Mouse (Mus musculus) right cerebral cortex, postnatal 10 days (tissue): ENCODE results near the gene Ank3.

Source experiments
- DNase-seq, 2 experiments: peaks; one replicate each; pipeline ENCODE4 v3.0.0; 2021; ENCODE audit warnings: low spot score in 2 of 2

The Ank3 gene

GRCm38 (mm10) chr10:70057064-70057463 is 658.5 kb downstream of the Ank3 start:
- no peak for DNase-seq

- DNase-seq = peak; percentile 57 to 64
Measured at GRCm38 (mm10) chr10:70060021-70060688, 661.6 kb downstream of the Ank3 start.

DNA sequence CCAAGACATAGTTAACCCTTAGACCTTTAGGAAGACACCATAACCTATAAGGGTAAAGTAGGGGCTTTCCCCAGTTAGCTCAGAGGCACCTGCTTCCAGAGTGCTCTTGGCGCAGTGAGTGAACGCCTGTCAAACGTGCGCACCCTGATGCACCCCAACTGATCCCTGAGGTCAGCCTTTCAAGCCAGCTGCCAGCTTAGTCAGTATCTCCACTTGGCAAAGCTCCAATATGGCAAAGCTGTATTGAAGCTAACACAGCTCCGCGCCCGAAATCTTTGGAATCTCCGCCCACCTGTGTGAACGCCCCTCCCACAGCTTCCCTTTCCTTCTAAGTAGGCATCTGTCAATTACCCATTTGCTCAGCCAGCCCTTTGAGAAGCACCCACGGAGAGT is 662.1 kb downstream of the Ank3 start:
- peak; percentile 38 to 40 for DNase-seq

DNA sequence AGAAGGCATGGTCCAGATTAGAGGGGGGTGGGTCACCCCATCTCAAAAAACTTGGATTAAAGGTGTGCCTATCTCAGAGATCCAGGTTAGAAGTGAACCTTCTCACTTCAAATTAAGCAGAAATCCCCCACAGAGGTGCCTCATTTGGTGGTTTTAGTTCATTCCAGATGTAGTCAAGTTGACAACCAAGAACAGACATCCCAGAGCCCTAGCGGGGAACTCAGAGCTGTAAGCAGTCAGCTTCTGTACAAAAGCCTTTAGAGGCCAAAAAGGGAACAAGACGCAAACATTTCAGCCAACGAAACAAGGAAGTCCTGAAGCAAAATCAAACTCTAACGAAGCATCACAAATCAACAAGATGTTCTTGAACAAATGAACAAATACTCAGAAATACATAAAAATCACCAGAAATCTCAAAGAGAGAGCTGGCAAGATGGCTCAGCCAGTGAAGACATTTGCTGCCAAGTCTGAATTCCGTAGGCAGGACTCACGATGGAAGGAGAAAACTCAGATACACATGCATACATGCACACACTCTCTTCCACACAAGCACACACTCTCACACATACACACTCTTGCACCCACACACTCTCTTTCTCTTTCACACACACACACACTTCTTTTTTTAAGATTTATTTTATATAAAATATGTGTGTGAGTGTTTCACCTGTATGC is 665.4 kb downstream of the Ank3 start:
- DNase-seq = no peak

GRCm38 (mm10) chr10:70065191-70065590 is 666.6 kb downstream of the Ank3 start:
- DNase-seq = peak in 1 of 2 experiments; percentile 45

DNA sequence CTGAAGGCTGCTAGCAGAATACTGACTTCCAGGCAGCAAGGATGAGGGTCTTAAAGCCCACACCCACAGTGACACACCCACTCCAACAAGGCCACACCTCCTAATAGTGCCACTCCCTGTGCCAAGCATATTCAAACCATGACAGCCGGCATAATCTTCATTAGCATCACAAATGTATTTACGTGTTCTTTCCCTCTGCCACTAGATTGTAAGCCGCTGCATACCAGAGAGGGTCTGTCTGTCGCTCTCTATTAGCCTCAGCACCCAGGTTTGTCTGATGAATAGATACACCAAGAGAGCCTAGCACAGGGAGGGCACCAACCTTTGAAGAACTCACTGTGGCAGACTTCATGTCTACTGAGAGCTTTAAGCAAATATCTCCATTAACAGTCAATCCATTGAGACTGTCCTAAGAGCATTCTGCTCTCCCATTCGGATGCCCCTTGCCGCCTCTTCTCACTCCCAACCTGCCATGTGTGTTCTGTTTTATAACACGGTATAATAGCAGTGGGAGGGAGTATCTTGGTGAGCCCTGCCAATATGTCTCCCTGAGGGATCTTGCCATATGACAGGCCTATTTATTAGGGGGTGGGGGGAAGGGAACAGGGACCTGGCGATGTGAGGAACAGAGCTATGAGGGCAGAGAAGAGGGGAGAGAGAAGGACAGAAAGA is 668.1 kb downstream of the Ank3 start:
- DNase-seq = no peak

GRCm38 (mm10) chr10:70067169-70068115 is 668.9 kb downstream of the Ank3 start:
- no peak for DNase-seq

DNA sequence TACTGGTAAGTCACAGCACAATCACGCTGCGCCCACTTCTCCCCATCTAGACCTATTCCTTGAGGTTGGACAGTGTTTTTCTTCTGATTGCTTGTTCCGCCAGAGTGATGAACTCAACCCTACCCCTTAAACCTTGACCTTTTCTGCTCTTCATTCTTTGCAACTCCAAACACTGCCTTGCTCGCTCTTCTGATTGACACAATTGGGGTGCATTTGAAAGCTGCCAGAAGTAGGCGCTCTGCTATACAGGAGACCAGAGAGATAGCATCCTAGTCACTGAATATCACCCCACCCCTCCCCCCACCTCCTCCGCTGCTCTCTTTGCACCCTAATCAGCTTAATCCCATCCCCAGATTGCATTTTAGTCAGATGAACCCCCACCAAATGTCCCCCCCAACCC is 670.7 kb downstream of the Ank3 start:
- no peak for DNase-seq

DNA sequence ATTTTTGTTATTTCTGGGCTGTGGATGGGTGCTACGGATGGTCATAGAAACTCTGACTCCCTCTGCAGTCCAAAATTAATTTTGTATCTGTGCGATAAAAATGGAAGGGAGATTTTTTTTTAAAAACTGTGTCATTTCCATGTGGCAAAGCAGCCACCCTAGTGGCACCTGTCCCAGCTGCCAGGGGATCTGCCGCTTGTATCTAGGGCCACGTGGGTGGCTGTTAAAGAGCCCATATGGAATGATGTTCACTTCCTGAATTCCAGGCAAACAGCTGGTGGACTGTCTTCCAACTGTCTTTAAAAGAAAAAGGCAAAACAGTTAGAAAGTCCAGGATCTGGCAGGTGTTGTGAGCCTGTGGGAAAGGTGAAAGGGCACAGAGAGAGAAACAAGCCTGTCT is 672.8 kb downstream of the Ank3 start:
- peak; percentile 37 to 57 for DNase-seq
